In genomic region chr2:151969396-151969795, GRCm38 (mm10) we compare ENCODE assay signal across 12 mouse cellular contexts. TPM values are rescaled to one million over a fixed set of nuclear protein-coding genes. Genes with fewer than 3 reads are reported as not detected.
DNase-seq lines count a peak whose midpoint lies in the region; ATAC-seq and TF ChIP-seq lines count a peak whose summit lies in the region.
"Had no signal": no experiment of that assay in that cellular context is flagged by ENCODE, and none has a peak within 500 bp of the region (broad histone marks: within the 10 kb centered on the region; RNA-seq: fewer than 3 reads in every experiment).

No protein-coding gene starts in this region.

- H3K27ac ChIP-seq in kidney, adult 2 months (ENCODE audit: insufficient read depth, low read depth, low read length) = 0 out of 2 replicates have a peak overlapping the region, but pooled peaks have one; percentile 4
- H3K27ac ChIP-seq in kidney, embryonic 14.5 days (ENCODE audit: low read depth, low read length) = no peak overlapping the region
- H3K27ac ChIP-seq in forebrain, embryonic 15.5 days (replicated peaks) = no peak overlapping the region
- H3K27ac ChIP-seq in limb, embryonic 14.5 days (replicated peaks; ENCODE audit: low read depth, low read length) = no peak overlapping the region
- H3K27ac ChIP-seq in neural tube, embryonic 15.5 days (replicated peaks) = no peak overlapping the region

- H3K9me3 ChIP-seq in kidney, embryonic 14.5 days (ENCODE audit: control insufficient read depth, low read length) = no peaks in the 10 kb centered on the region
- H3K9me3 ChIP-seq in forebrain, embryonic 15.5 days = no peaks in the 10 kb centered on the region
- no peaks in the 10 kb centered on the region for H3K9me3 ChIP-seq in limb, embryonic 14.5 days (ENCODE audit: control insufficient read depth, low read length)
- no peaks in the 10 kb centered on the region for H3K9me3 ChIP-seq in neural tube, embryonic 15.5 days (replicated peaks)

- peak; percentile 56 for DNase-seq in kidney, adult 2 months
- DNase-seq in limb, embryonic 14.5 days (ENCODE audit: low spot score) = no peak
- DNase-seq in retina, postnatal 1 day = no peak
- no peak for DNase-seq in right cerebral cortex, postnatal 25 days
- DNase-seq: gastrocnemius, postnatal 14 days; heart, postnatal 10 days; kidney, adult 8-10 months; thymus, postnatal 36 days had no signal

- H3K4me1 ChIP-seq in kidney, adult 2 months (ENCODE audit: control insufficient read depth, insufficient read depth, low read length) = 0 out of 2 replicates have a peak, but pooled peaks cover 10% of the 10 kb centered on the region
- peaks cover 43% of the 10 kb centered on the region for H3K4me1 ChIP-seq in kidney, embryonic 14.5 days (ENCODE audit: control insufficient read depth, insufficient read depth, low read length)
- H3K4me1 ChIP-seq in forebrain, embryonic 15.5 days = peaks cover 76% of the 10 kb centered on the region
- H3K4me1 ChIP-seq in limb, embryonic 14.5 days (ENCODE audit: control insufficient read depth, insufficient read depth, low read length) = peaks cover 31% of the 10 kb centered on the region
- peaks cover 79% of the 10 kb centered on the region for H3K4me1 ChIP-seq in neural tube, embryonic 15.5 days

- no peak overlapping the region for H3K9ac ChIP-seq in kidney, embryonic 14.5 days (ENCODE audit: low read depth, low read length)
- H3K9ac ChIP-seq in forebrain, embryonic 15.5 days (replicated peaks) = no peak overlapping the region
- H3K9ac ChIP-seq in limb, embryonic 14.5 days (ENCODE audit: low read depth, low read length, severe bottlenecking) = no peak overlapping the region
- H3K9ac ChIP-seq in neural tube, embryonic 15.5 days (replicated peaks) = no peak overlapping the region

- no peaks in the 10 kb centered on the region for H3K36me3 ChIP-seq in kidney, adult 2 months (ENCODE audit: control insufficient read depth, insufficient read depth, low read length)
- peaks cover 17% of the 10 kb centered on the region; the same call in 1 of the 2 replicates for H3K36me3 ChIP-seq in kidney, embryonic 14.5 days (ENCODE audit: control insufficient read depth, insufficient read depth, low read length)
- no peaks in the 10 kb centered on the region for H3K36me3 ChIP-seq in forebrain, embryonic 15.5 days
- peaks cover 15% of the 10 kb centered on the region for H3K36me3 ChIP-seq in limb, embryonic 14.5 days (ENCODE audit: control insufficient read depth, insufficient read depth, low read length)
- no peaks in the 10 kb centered on the region for H3K36me3 ChIP-seq in neural tube, embryonic 15.5 days

- no peak for TF ChIP-seq CTCF in kidney, adult 2 months (conservative IDR thresholded peaks at IDR 0.05; ENCODE audit: insufficient read depth, insufficient read length, low read depth, low read length)

- ATAC-seq in kidney, embryonic 14.5 days (ENCODE audit: low FRiP score, low TSS enrichment) = no peak
- no peak for ATAC-seq in forebrain, embryonic 15.5 days (replicated peaks)
- ATAC-seq in limb, embryonic 14.5 days (ENCODE audit: low FRiP score, low read depth) = no peak
- no peak for ATAC-seq in neural tube, embryonic 15.5 days (ENCODE audit: low FRiP score)
- ATAC-seq: lung, postnatal 0 days had no signal

- H3K4me2 ChIP-seq in kidney, embryonic 14.5 days (replicated peaks; ENCODE audit: low read depth, low read length) = no peak overlapping the region
- H3K4me2 ChIP-seq in forebrain, embryonic 15.5 days (replicated peaks) = peak overlapping the region; percentile 81
- 0 out of 2 replicates have a peak overlapping the region, but pooled peaks have one; percentile 4 for H3K4me2 ChIP-seq in limb, embryonic 14.5 days (replicated peaks; ENCODE audit: low read depth, low read length, severe bottlenecking)
- peak overlapping the region; percentile 74 for H3K4me2 ChIP-seq in neural tube, embryonic 15.5 days

- WGBS in kidney, adult 2 months = 70% methylated on average over 6 of the region's 6 CpGs
- 92% methylated on average over 6 of the region's 6 CpGs for WGBS in kidney, embryonic 14.5 days
- 92% methylated on average over 6 of the region's 6 CpGs for WGBS in forebrain, embryonic 15.5 days
- 92% methylated on average over 6 of the region's 6 CpGs for WGBS in limb, embryonic 14.5 days
- 90% methylated on average over 6 of the region's 6 CpGs for whole genome bisulfite sequencing in neural tube, embryonic 15.5 days

- peak overlapping the region; percentile 13; the same call in 1 of the 2 replicates for H3K4me3 ChIP-seq in kidney, adult 2 months (ENCODE audit: insufficient read depth, low read depth, low read length)
- H3K4me3 ChIP-seq in kidney, embryonic 14.5 days (ENCODE audit: low read length) = no peak overlapping the region
- H3K4me3 ChIP-seq in forebrain, embryonic 15.5 days = peak overlapping the region; percentile 48; the same call in 1 of the 2 replicates
- no peak overlapping the region for H3K4me3 ChIP-seq in limb, embryonic 14.5 days (replicated peaks; ENCODE audit: low read length)
- no peak overlapping the region for H3K4me3 ChIP-seq in neural tube, embryonic 15.5 days (replicated peaks)

- no peaks in the 10 kb centered on the region for H3K27me3 ChIP-seq in kidney, adult 2 months (replicated peaks; ENCODE audit: control insufficient read depth, insufficient read depth, low read length)
- peaks cover 8% of the 10 kb centered on the region; the same call in 1 of the 2 replicates for H3K27me3 ChIP-seq in kidney, embryonic 14.5 days (ENCODE audit: control insufficient read depth, insufficient read depth, low read length)
- H3K27me3 ChIP-seq in forebrain, embryonic 15.5 days = no peaks in the 10 kb centered on the region
- peaks cover 8% of the 10 kb centered on the region; the same call in 1 of the 2 replicates for H3K27me3 ChIP-seq in limb, embryonic 14.5 days (ENCODE audit: control insufficient read depth, insufficient read depth, low read length)
- H3K27me3 ChIP-seq in neural tube, embryonic 15.5 days (replicated peaks) = no peaks in the 10 kb centered on the region

- no peak for TF ChIP-seq POLR2A in kidney, adult 2 months (IDR thresholded peaks at IDR 0.05; ENCODE audit: low read depth, low read length)
- TF ChIP-seq POLR2A in limb, embryonic 14.5 days (IDR thresholded peaks at IDR 0.05; ENCODE audit: borderline replicate concordance, extremely low read depth, insufficient read depth, insufficient read length) = no peak

RNA-seq across cellular contexts. Expression of gene Fam110a, which starts 10.6 kb away (rescaled TPM):
- 14.2 and 16.2 TPM in 2 replicates for polyA plus RNA-seq in kidney, adult 2 months (2012; rRNA removed)
- polyA plus RNA-seq in kidney, embryonic 14.5 days (2014; fragmentation: Nextera tagmentation; extraction: Ambion mirVana) = 19.7 and 29.9 TPM in 2 replicates
- 71.9 and 75.2 TPM in 2 replicates for polyA plus RNA-seq in forebrain, embryonic 15.5 days (2015; fragmentation: Nextera tagmentation; extraction: Ambion mirVana)
- 14.6 and 19.8 TPM in 2 replicates for polyA plus RNA-seq in limb, embryonic 14.5 days (2012; rRNA removed)
- polyA plus RNA-seq in limb, embryonic 14.5 days (2014; fragmentation: Nextera tagmentation; extraction: Ambion mirVana) = 21.3 and 23.5 TPM in 2 replicates
- polyA plus RNA-seq in neural tube, embryonic 15.5 days (2015; fragmentation: Nextera tagmentation; extraction: Ambion mirVana) = 31.3 and 32.0 TPM in 2 replicates

RNA-seq across cellular contexts. Expression of gene Slc52a3, which starts 26.9 kb away (rescaled TPM):
- 17.4 and 23.6 TPM in 2 replicates for polyA plus RNA-seq in kidney, adult 2 months (2012; rRNA removed)
- 3.4 and 6.8 TPM in 2 replicates for polyA plus RNA-seq in kidney, embryonic 14.5 days (2014; fragmentation: Nextera tagmentation; extraction: Ambion mirVana)
- 0.84 and 1.3 TPM in 2 replicates for polyA plus RNA-seq in forebrain, embryonic 15.5 days (2015; fragmentation: Nextera tagmentation; extraction: Ambion mirVana)
- polyA plus RNA-seq in limb, embryonic 14.5 days (2012; rRNA removed) = 2.7 TPM in 2 replicates
- 3.4 and 3.6 TPM in 2 replicates for polyA plus RNA-seq in limb, embryonic 14.5 days (2014; fragmentation: Nextera tagmentation; extraction: Ambion mirVana)
- polyA plus RNA-seq in neural tube, embryonic 15.5 days (2015; fragmentation: Nextera tagmentation; extraction: Ambion mirVana) = 1.4 and 1.7 TPM in 2 replicates

RNA-seq across cellular contexts. Expression of gene Angpt4, which starts 58.4 kb away (rescaled TPM):
- polyA plus RNA-seq in kidney, adult 2 months (2012; rRNA removed) = 0.81 and 1.4 TPM in 2 replicates
- polyA plus RNA-seq in kidney, embryonic 14.5 days (2014; fragmentation: Nextera tagmentation; extraction: Ambion mirVana) = 1.0 and 1.1 TPM in 2 replicates
- 0.20 TPM in 1 of 2 replicates, not detected in the other for polyA plus RNA-seq in forebrain, embryonic 15.5 days (2015; fragmentation: Nextera tagmentation; extraction: Ambion mirVana)
- 0.53 and 0.59 TPM in 2 replicates for polyA plus RNA-seq in limb, embryonic 14.5 days (2012; rRNA removed)
- 0.28 and 0.36 TPM in 2 replicates for polyA plus RNA-seq in limb, embryonic 14.5 days (2014; fragmentation: Nextera tagmentation; extraction: Ambion mirVana)
- 0.50 and 2.1 TPM in 2 replicates for polyA plus RNA-seq in neural tube, embryonic 15.5 days (2015; fragmentation: Nextera tagmentation; extraction: Ambion mirVana)

Comparison
In these comparisons a context has a peak if more than half of its experiments do, and no peak if none do; other contexts are left out.
1. H3K4me3 ChIP-seq: peak in kidney, adult 2 months (single experiment) and forebrain, embryonic 15.5 days (single experiment); none in kidney, embryonic 14.5 days (single experiment), limb, embryonic 14.5 days (single experiment) and neural tube, embryonic 15.5 days (single experiment).